Comparison of ENCODE assay signal across 15 mouse cellular contexts in the genomic region with DNA sequence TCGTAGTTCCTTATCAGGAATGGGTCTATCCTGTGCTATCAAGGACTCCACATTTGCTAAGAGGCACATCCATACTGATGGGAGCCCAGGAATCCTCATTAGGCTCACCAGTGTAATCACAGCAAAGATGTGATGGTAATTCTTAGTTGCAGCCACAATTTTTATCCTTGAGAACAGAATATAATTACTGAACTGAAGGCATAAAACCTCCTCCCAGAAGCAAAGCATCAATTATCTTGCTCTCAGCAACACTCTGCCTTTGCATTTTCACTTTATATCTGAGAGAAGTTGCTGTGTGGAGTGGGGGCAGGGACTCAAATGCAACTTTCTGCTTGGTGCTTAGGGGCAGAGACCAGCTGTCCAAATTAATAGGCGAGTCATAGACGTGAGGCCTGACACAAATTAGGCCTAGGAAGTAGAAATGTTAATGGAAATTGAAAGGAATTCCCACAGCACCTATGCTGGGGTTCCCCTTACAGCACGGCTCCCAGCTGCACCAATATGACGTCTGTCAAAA.
DNase-seq lines count a peak whose midpoint lies in the region; ATAC-seq and TF ChIP-seq lines count a peak whose summit lies in the region.
"Had no signal": no experiment of that assay in that cellular context is flagged by ENCODE, and none has a peak within 500 bp of the region (broad histone marks: within the 10 kb centered on the region; RNA-seq: fewer than 3 reads in every experiment).

No protein-coding gene starts in this region.

- H3K9me3 ChIP-seq in forebrain, embryonic 15.5 days, result no peaks in the 10 kb centered on the region
- no peaks in the 10 kb centered on the region for H3K9me3 ChIP-seq in hindbrain, postnatal 0 days (ENCODE audit: low read length)
- H3K9me3 ChIP-seq: liver, embryonic 15.5 days had no signal

- 55% methylated on average over 5 of the region's 5 CpGs for WGBS in forebrain, embryonic 15.5 days
- WGBS in hindbrain, postnatal 0 days, result 49% methylated on average over 5 of the region's 5 CpGs

- H3K4me3 ChIP-seq in forebrain, embryonic 15.5 days, result no peak overlapping the region
- H3K4me3 ChIP-seq in hindbrain, postnatal 0 days (ENCODE audit: low read length), result no peak overlapping the region
- H3K4me3 ChIP-seq: liver, embryonic 15.5 days had no signal

- peak; percentile 12 for DNase-seq in embryo, embryonic 11 days
- DNase-seq in embryo, embryonic 9.5 days (ENCODE audit: extremely low spot score), result no peak
- DNase-seq in hindbrain, postnatal 0 days (ENCODE audit: low spot score), result peak; percentile 30
- peak; percentile 64 for DNase-seq in retina, embryonic 14.5 days (ENCODE audit: low spot score)
- no peak for DNase-seq in gastrocnemius, adult 18-20 months (ENCODE audit: low spot score)
- DNase-seq in left cerebral cortex, postnatal 4 days, result no peak
- no peak for DNase-seq in right cerebral cortex, postnatal 36 days (ENCODE audit: low spot score in 2 of 2)
- DNase-seq: cerebellum, adult 9-11 months; lung, postnatal 36 days; spleen, adult 18-20 months; thymus, postnatal 4 days had no signal

- TF ChIP-seq CTCF in hindbrain, postnatal 0 days (IDR thresholded peaks at IDR 0.05; ENCODE audit: low read depth), result no peak

- intact Hi-C loops in left cerebral cortex, postnatal 4 days (cut with DNase I), result no loop called here

- H3K27ac ChIP-seq in forebrain, embryonic 15.5 days (replicated peaks), result 0 out of 2 replicates have a peak overlapping the region, but pooled peaks have one; percentile 6
- H3K27ac ChIP-seq in hindbrain, postnatal 0 days, result no peak overlapping the region
- H3K27ac ChIP-seq: kidney, postnatal 0 days; liver, embryonic 15.5 days had no signal

- no peak overlapping the region for H3K4me2 ChIP-seq in forebrain, embryonic 15.5 days (replicated peaks)
- no peak overlapping the region for H3K4me2 ChIP-seq in hindbrain, postnatal 0 days (ENCODE audit: low read depth, low read length)
- H3K4me2 ChIP-seq: liver, embryonic 15.5 days had no signal

- H3K36me3 ChIP-seq in forebrain, embryonic 15.5 days, result no peaks in the 10 kb centered on the region
- H3K36me3 ChIP-seq in hindbrain, postnatal 0 days (ENCODE audit: insufficient read depth, low read length), result no peaks in the 10 kb centered on the region
- H3K36me3 ChIP-seq: liver, embryonic 15.5 days had no signal

- no peaks in the 10 kb centered on the region for H3K27me3 ChIP-seq in forebrain, embryonic 15.5 days
- no peaks in the 10 kb centered on the region for H3K27me3 ChIP-seq in hindbrain, postnatal 0 days (ENCODE audit: insufficient read depth, low read length)
- H3K27me3 ChIP-seq: liver, embryonic 15.5 days had no signal

- no peak overlapping the region for H3K9ac ChIP-seq in forebrain, embryonic 15.5 days (replicated peaks)
- no peak overlapping the region for H3K9ac ChIP-seq in hindbrain, postnatal 0 days (replicated peaks; ENCODE audit: low read length)
- H3K9ac ChIP-seq: liver, embryonic 15.5 days had no signal

- no peaks in the 10 kb centered on the region for H3K4me1 ChIP-seq in forebrain, embryonic 15.5 days
- H3K4me1 ChIP-seq in hindbrain, postnatal 0 days (ENCODE audit: insufficient read depth, low read length), result no peaks in the 10 kb centered on the region
- H3K4me1 ChIP-seq: liver, embryonic 15.5 days had no signal

- ATAC-seq in forebrain, embryonic 15.5 days (replicated peaks), result no peak
- peak; percentile 49; the same call in 1 of the 2 replicates for ATAC-seq in hindbrain, postnatal 0 days
- ATAC-seq: Patski had no signal

Comparison
In these comparisons a context has a peak if more than half of its experiments do, and no peak if none do; other contexts are left out.
1. DNase-seq: peak in embryo, embryonic 11 days (single experiment), hindbrain, postnatal 0 days (single experiment) and retina, embryonic 14.5 days (single experiment); none in embryo, embryonic 9.5 days (single experiment), gastrocnemius, adult 18-20 months (single experiment), left cerebral cortex, postnatal 4 days (single experiment) and right cerebral cortex, postnatal 36 days (0 of 2).